Mouse (Mus musculus) forebrain, embryonic 16.5 days (tissue): Measurements from ENCODE around the gene Ecd. TPM values are rescaled to one million over a fixed set of nuclear protein-coding genes. Genes with fewer than 3 reads are reported as not detected.

ENCODE experiments used
- ATAC-seq: fragments of 200-750 bp; cut with Nextera tagmentation; 2 replicates; pipeline ENCODE4 v1.8.0; 2017; ENCODE audit warnings: mild to moderate bottlenecking, moderate library complexity
- H3K27ac ChIP-seq: fragments of 300-500 bp; sonication (generic); 2 replicates; pipeline ENCODE4 v1.5.1; 2014; ENCODE audit warnings: low read length, control low read depth
- H3K27me3 ChIP-seq: fragments of 300-500 bp; sonication (generic); replicated peaks from 2 replicates; pipeline ENCODE4 v1.6.1; 2014; ENCODE audit warnings: low read length; ENCODE audit not compliant: control insufficient read depth, insufficient read depth
- H3K36me3 ChIP-seq: fragments of 300-500 bp; sonication (generic); 2 replicates; pipeline ENCODE4 v1.6.1; 2014; ENCODE audit not compliant: control insufficient read depth, insufficient read depth
- H3K4me1 ChIP-seq: fragments of 300-500 bp; sonication (generic); replicated peaks from 2 replicates; pipeline ENCODE4 v1.6.1; 2014; ENCODE audit warnings: low read length; ENCODE audit not compliant: control insufficient read depth, insufficient read depth
- H3K4me2 ChIP-seq: fragments of 300-500 bp; sonication (generic); 2 replicates; pipeline ENCODE4 v1.6.1; 2014; ENCODE audit warnings: mild to moderate bottlenecking, low read length, control low read depth
- H3K4me3 ChIP-seq: fragments of 300-500 bp; sonication (generic); replicated peaks from 2 replicates; pipeline ENCODE4 v1.5.1; 2014; ENCODE audit warnings: mild to moderate bottlenecking, low read length, control low read depth
- H3K9ac ChIP-seq: fragments of 300-500 bp; sonication (generic); replicated peaks from 2 replicates; pipeline ENCODE4 v1.6.1; 2014; ENCODE audit warnings: low read depth, low read length, control low read depth
- H3K9me3 ChIP-seq: fragments of 300-500 bp; sonication (generic); 2 replicates; pipeline ENCODE4 v1.6.1; 2016; ENCODE audit warnings: low read length; ENCODE audit not compliant: control insufficient read depth
- WGBS: fragments of 180-500 bp; shearing (Covaris S2); extraction: QIAGEN DNeasy Blood & Tissue Kit; methylation state at CpG from one replicate; pipeline ENCODE4 v1.1.7; 2014; 5-methylcytosine and 5-hydroxymethylcytosine counted together
- polyA plus RNA-seq: library from polyadenylated mRNA; unstranded; fragments of >200 nt; fragmentation: Nextera tagmentation; extraction: Ambion mirVana; gene quantifications from 2 replicates; pipeline ENCODE4 v1.2.1, GENCODE M21; 2015

Ecd gene
- 53.9 and 57.6 TPM in 2 replicates for polyA plus RNA-seq

GRCm38 (mm10) chr14:20347991-20348541 lies at the start of gene Ecd, which contains the start of gene Fam149b:
Gene Ecd, minus strand, starts transcription at chr14:20348121.
Gene Fam149b, plus strand, starts transcription at chr14:20348162.
- Histone ChIP-seq H3K4me3 (peak within 1 kb of the TSS; percentile 95), H3K27me3 (no peaks in the 10 kb centered on the region), H3K27ac (peak within 1 kb of the TSS; percentile 89), H3K9me3 (no peaks in the 10 kb centered on the region), H3K9ac (peak within 1 kb of the TSS; percentile 99), H3K36me3 (no peaks in the 10 kb centered on the region; the same call in none of the 2 replicates), H3K4me1 (peaks cover 19% of the 10 kb centered on the region), H3K4me2 (peak within 1 kb of the TSS; percentile 92)
- WGBS, result under 1% methylated on average over 42 of the region's 42 CpGs
- peak; percentile 100 for ATAC-seq

GRCm38 (mm10) chr14:20397220-20397619 lies 49.3 kb upstream of the Ecd start:
- peaks cover 9% of the 10 kb centered on the region for H3K4me1 ChIP-seq
- H3K27me3 ChIP-seq, result no peaks in the 10 kb centered on the region
- no peaks in the 10 kb centered on the region for H3K9me3 ChIP-seq
- H3K27ac ChIP-seq, result no peak overlapping the region
- no peak overlapping the region for H3K9ac ChIP-seq
- H3K4me3 ChIP-seq, result no peak overlapping the region
- H3K36me3 ChIP-seq, result no peaks in the 10 kb centered on the region
- no peak for ATAC-seq
- no peak overlapping the region for H3K4me2 ChIP-seq
- 73% methylated on average over 9 of the region's 9 CpGs for WGBS

- Histone ChIP-seq H3K4me1 (peaks cover 15% of the 10 kb centered on the region), H3K9me3 (no peaks in the 10 kb centered on the region), H3K36me3 (no peaks in the 10 kb centered on the region), H3K4me3 (peak within 1 kb of the TSS; percentile 63), H3K9ac (peak within 1 kb of the TSS; percentile 85), H3K27me3 (no peaks in the 10 kb centered on the region), H3K27ac (peak within 1 kb of the TSS; percentile 76), H3K4me2 (peak within 1 kb of the TSS; percentile 63)
- WGBS, result under 1% methylated on average over 68 of the region's 68 CpGs
- ATAC-seq, result peak; percentile 98
Observed at GRCm38 (mm10) chr14:20393205-20393913, 45.4 kb upstream of the Ecd start, which contains the start of gene Mrps16. Gene Mrps16, minus strand, starts transcription at chr14:20393634.

- Histone ChIP-seq H3K27me3 (no peaks in the 10 kb centered on the region), H3K27ac (no peak overlapping the region), H3K36me3 (no peaks in the 10 kb centered on the region), H3K9ac (no peak overlapping the region), H3K4me2 (no peak overlapping the region), H3K9me3 (no peaks in the 10 kb centered on the region), H3K4me3 (no peak overlapping the region), H3K4me1 (peaks cover 25% of the 10 kb centered on the region)
- ATAC-seq, result no peak
- WGBS, result 87% methylated on average over 3 of the region's 4 CpGs
Observed at GRCm38 (mm10) chr14:20392326-20392725, 44.4 kb upstream of the Ecd start.

- H3K27ac ChIP-seq, result no peak overlapping the region
Observed at GRCm38 (mm10) chr14:20389446-20390079, 41.6 kb upstream of the Ecd start.

GRCm38 (mm10) chr14:20388441-20389129 lies 40.7 kb upstream of the Ecd start, which contains the start of gene Dnajc9:
Gene Dnajc9, minus strand, starts transcription at chr14:20388910.
- peak within 1 kb of the TSS; percentile 87 for H3K4me2 ChIP-seq
- H3K27me3 ChIP-seq, result no peaks in the 10 kb centered on the region
- H3K36me3 ChIP-seq, result peaks cover 7% of the 10 kb centered on the region; the same call in 1 of the 2 replicates
- peak; percentile 69 for ATAC-seq
- WGBS, result under 1% methylated on average over 59 of the region's 59 CpGs
- H3K9ac ChIP-seq, result peak within 1 kb of the TSS; percentile 83
- H3K9me3 ChIP-seq, result no peaks in the 10 kb centered on the region
- H3K4me3 ChIP-seq, result peak within 1 kb of the TSS; percentile 94
- peaks cover 40% of the 10 kb centered on the region for H3K4me1 ChIP-seq
- peak within 1 kb of the TSS; percentile 86 for H3K27ac ChIP-seq

More at GRCm38 (mm10) chr14:20389446-20390079, 41.6 kb upstream of the Ecd start:
- H3K4me3 ChIP-seq, result peak overlapping the region; percentile 94
- 86% methylated on average over 8 of the region's 8 CpGs for WGBS
- H3K4me2 ChIP-seq, result peak overlapping the region; percentile 87
- H3K36me3 ChIP-seq, result peaks cover 4% of the 10 kb centered on the region; the same call in 1 of the 2 replicates
- H3K9me3 ChIP-seq, result no peaks in the 10 kb centered on the region
- H3K4me1 ChIP-seq, result peaks cover 43% of the 10 kb centered on the region
- no peak for ATAC-seq
- no peaks in the 10 kb centered on the region for H3K27me3 ChIP-seq
- no peak overlapping the region for H3K9ac ChIP-seq

- no peak overlapping the region for H3K4me3 ChIP-seq
- no peaks in the 10 kb centered on the region for H3K27me3 ChIP-seq
- no peak overlapping the region for H3K9ac ChIP-seq
- H3K27ac ChIP-seq, result no peak overlapping the region
- no peaks in the 10 kb centered on the region for H3K9me3 ChIP-seq
- WGBS, result 91% methylated on average over 9 of the region's 9 CpGs
- peaks cover 15% of the 10 kb centered on the region for H3K36me3 ChIP-seq
- H3K4me1 ChIP-seq, result no peaks in the 10 kb centered on the region
- no peak overlapping the region for H3K4me2 ChIP-seq
- ATAC-seq, result no peak
Observed at GRCm38 (mm10) chr14:20379753-20380430, 32.0 kb upstream of the Ecd start.

- no peak overlapping the region for H3K4me2 ChIP-seq
- 93% methylated on average over 5 of the region's 5 CpGs for WGBS
- H3K4me3 ChIP-seq, result no peak overlapping the region
- H3K27me3 ChIP-seq, result no peaks in the 10 kb centered on the region
- H3K36me3 ChIP-seq, result peaks cover 15% of the 10 kb centered on the region
- no peak for ATAC-seq
- no peaks in the 10 kb centered on the region for H3K4me1 ChIP-seq
- no peak overlapping the region for H3K27ac ChIP-seq
- H3K9me3 ChIP-seq, result no peaks in the 10 kb centered on the region
- H3K9ac ChIP-seq, result no peak overlapping the region
Observed at GRCm38 (mm10) chr14:20379087-20379640, 31.2 kb upstream of the Ecd start.
